In the genomic region with DNA sequence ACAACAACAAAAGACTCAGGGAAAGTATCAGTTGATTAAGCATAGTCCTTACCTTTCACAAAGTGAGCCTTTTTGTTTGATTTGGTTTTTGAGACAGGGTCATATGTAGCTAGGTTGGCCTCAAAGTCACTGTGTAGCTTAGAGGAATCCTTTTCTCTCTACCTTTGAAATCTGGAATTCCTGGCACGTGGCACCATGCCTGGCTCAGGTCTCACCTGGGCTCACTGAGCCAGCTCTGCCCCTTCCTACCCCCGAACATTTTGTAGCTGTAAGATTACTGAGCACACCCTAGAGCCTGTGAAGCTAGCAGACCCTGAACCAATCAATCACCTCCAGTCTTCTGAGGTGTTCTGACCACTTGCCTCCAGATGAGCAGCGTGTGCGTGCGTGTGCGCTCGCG, we compare ENCODE assay signal across 32 mouse cellular contexts.
"Had no signal": no experiment of that assay in that cellular context is flagged by ENCODE, and none has a peak within 500 bp of the region (broad histone marks: within the 10 kb centered on the region; RNA-seq: fewer than 3 reads in every experiment).

No protein-coding gene starts in this region.

- H3K4me1 ChIP-seq: midbrain, embryonic 10.5 days; midbrain, embryonic 12.5 days; midbrain, embryonic 13.5 days; midbrain, embryonic 15.5 days; neural tube, embryonic 12.5 days; neural tube, embryonic 13.5 days had no signal

- H3K4me2 ChIP-seq: limb, embryonic 12.5 days; limb, embryonic 13.5 days; limb, embryonic 15.5 days; liver, embryonic 11.5 days; liver, embryonic 12.5 days; liver, embryonic 13.5 days; liver, embryonic 15.5 days; lung, embryonic 14.5 days; lung, embryonic 15.5 days; midbrain, embryonic 11.5 days; midbrain, embryonic 12.5 days; midbrain, embryonic 13.5 days; midbrain, embryonic 15.5 days; neural tube, embryonic 12.5 days; neural tube, embryonic 13.5 days had no signal

- H3K9ac ChIP-seq: limb, embryonic 12.5 days; limb, embryonic 13.5 days; limb, embryonic 15.5 days; liver, embryonic 12.5 days; liver, embryonic 13.5 days; liver, embryonic 14.5 days; liver, embryonic 15.5 days; liver, postnatal 0 days; lung, embryonic 14.5 days; lung, embryonic 15.5 days; midbrain, embryonic 12.5 days; midbrain, embryonic 13.5 days; midbrain, embryonic 15.5 days; neural tube, embryonic 12.5 days; neural tube, embryonic 13.5 days had no signal

- H3K4me3 ChIP-seq: limb, embryonic 10.5 days; limb, embryonic 12.5 days; limb, embryonic 13.5 days; limb, embryonic 15.5 days; liver, embryonic 12.5 days; liver, embryonic 13.5 days; liver, embryonic 15.5 days; lung, embryonic 15.5 days; megakaryocyte, embryonic 14.5 days; midbrain, embryonic 10.5 days; midbrain, embryonic 12.5 days; midbrain, embryonic 13.5 days; midbrain, embryonic 15.5 days; myocyte; neural tube, embryonic 12.5 days; neural tube, embryonic 13.5 days had no signal

- DNase-seq: left cerebral cortex, postnatal 4 days; liver; liver, embryonic 13.5 days; liver, postnatal 0 days; lung, adult 18-20 months; lung, adult 2 months; lung, embryonic 14.5 days; lung, postnatal 10 days; lung, postnatal 14 days; lung, postnatal 36 days; lung, postnatal 4 days; midbrain, embryonic 14.5 days had no signal

- H3K9me3 ChIP-seq: limb, embryonic 10.5 days; limb, embryonic 12.5 days; limb, embryonic 13.5 days; limb, embryonic 15.5 days; liver, embryonic 12.5 days; liver, embryonic 13.5 days; liver, embryonic 15.5 days; lung, embryonic 15.5 days; megakaryocyte, embryonic 14.5 days; midbrain, embryonic 10.5 days; midbrain, embryonic 12.5 days; midbrain, embryonic 13.5 days; midbrain, embryonic 15.5 days; neural tube, embryonic 12.5 days; neural tube, embryonic 13.5 days had no signal

- H3K27me3 ChIP-seq: limb, embryonic 12.5 days; limb, embryonic 13.5 days; limb, embryonic 15.5 days; liver, embryonic 12.5 days; liver, embryonic 13.5 days; liver, embryonic 15.5 days; lung, embryonic 15.5 days; megakaryocyte, embryonic 14.5 days; midbrain, embryonic 12.5 days; midbrain, embryonic 13.5 days; midbrain, embryonic 15.5 days; neural tube, embryonic 12.5 days; neural tube, embryonic 13.5 days had no signal

- H3K27ac ChIP-seq: limb, embryonic 10.5 days; limb, embryonic 12.5 days; limb, embryonic 13.5 days; limb, embryonic 15.5 days; liver, embryonic 12.5 days; liver, embryonic 13.5 days; liver, embryonic 14.5 days; liver, embryonic 15.5 days; lung, embryonic 15.5 days; midbrain, embryonic 10.5 days; midbrain, embryonic 12.5 days; midbrain, embryonic 13.5 days; midbrain, embryonic 15.5 days; neural tube, embryonic 12.5 days; neural tube, embryonic 13.5 days had no signal

- ATAC-seq: liver, embryonic 12.5 days; liver, postnatal 0 days; lung, postnatal 0 days; midbrain, embryonic 13.5 days; midbrain, embryonic 15.5 days; midbrain, embryonic 16.5 days had no signal

- H3K36me3 ChIP-seq: midbrain, embryonic 15.5 days had no signal
